Mouse (Mus musculus): ENCODE measurements around the gene Mrgpre. TPM values are rescaled to one million over a fixed set of nuclear protein-coding genes. Genes with fewer than 3 reads are reported as not detected.

Gene Mrgpre
- polyA plus RNA-seq, 1 experiment = 10.5 TPM

DNA sequence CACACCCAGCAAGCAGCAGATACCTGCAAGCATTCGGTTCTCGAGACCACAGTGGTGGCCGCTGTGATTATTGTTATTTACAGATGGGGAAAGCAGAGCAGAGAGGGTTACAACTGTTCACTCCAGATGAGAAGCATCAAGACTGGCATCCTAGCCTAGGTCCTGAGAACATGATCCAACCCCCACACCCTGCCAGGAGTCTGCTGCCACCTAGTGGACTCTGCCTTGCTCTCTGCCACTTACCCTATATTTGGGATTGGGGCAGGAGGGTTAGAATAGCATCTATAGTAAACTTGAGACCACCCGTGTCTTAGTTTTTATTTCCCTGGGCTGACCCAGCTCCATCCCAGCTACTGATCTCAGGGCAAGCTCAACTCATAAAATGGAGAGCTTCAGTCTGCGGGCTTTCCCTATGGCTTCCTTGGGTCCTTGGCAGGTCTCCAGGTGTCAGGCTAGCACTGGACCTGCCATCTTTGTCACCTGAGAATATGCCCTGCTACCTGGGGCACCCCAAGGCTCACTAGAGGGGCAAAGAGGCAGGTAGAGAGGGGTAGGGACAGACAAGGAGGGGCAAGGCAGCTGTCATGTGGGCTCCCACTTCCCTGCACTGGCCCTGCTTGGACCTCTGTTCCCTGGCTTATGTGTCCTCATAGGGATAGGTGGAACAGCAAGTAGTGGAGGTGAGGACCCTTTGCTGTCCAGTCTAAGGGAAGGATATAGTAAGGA is 30.1 kb downstream of the Mrgpre start:
- TF ChIP-seq CTCF (IDR thresholded peaks at IDR 0.05; ENCODE audit: borderline replicate concordance, extremely low read depth, insufficient read depth, insufficient read length) (peak; percentile 84), POLR2A (IDR thresholded peaks at IDR 0.05; ENCODE audit: borderline replicate concordance, extremely low read depth, insufficient read depth, insufficient read length, poor library complexity, severe bottlenecking) (no peak)
- DNase-seq (ENCODE audit: low read depth) = peak; percentile 68

DNA sequence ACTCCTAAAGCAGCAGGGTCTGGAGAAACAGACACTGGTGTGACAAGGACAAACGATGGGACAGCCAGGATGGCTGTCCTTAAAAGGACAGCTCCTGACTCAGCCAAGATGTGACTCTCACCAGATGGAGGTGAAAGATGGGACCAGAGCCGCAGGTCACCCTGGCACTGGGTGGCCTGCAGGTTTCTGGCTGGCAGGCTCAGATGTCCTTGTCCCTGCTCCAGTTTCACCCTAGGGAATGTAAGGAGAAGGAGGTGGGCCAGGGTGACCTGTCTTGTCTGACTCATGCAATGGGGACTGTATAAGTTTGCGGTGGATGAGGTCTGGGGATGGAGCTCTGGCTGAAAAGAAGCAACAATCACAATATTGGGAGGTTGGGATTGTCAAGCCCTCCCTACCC is 31.7 kb downstream of the Mrgpre start:
- DNase-seq (ENCODE audit: low read depth) = no peak
- TF ChIP-seq CTCF (IDR thresholded peaks at IDR 0.05; ENCODE audit: borderline replicate concordance, extremely low read depth, insufficient read depth, insufficient read length) (no peak), POLR2A (IDR thresholded peaks at IDR 0.05; ENCODE audit: borderline replicate concordance, extremely low read depth, insufficient read depth, insufficient read length, poor library complexity, severe bottlenecking) (no peak)

DNA sequence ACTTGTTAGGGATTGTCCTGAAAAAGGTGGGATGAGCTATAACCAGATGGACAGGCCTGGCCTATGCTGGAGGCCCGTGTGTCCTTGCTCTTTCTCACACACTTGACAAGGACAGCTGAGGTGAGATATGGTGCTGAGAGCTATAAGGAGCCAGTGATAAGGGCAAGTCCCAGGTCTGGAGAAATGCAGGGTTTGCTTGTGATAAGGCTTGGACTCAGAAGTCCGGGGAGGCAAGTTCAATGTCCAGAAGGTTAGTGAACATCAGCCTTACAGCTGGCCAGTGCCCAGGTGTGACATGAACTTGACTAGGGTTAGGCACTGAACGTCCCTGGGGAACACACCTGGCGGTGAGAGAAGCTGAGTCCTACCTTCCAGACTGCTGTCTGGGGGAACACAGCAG is 32.2 kb downstream of the Mrgpre start:
- no peak for TF ChIP-seq CTCF (IDR thresholded peaks at IDR 0.05; ENCODE audit: borderline replicate concordance, extremely low read depth, insufficient read depth, insufficient read length)
- no peak for TF ChIP-seq POLR2A (IDR thresholded peaks at IDR 0.05; ENCODE audit: borderline replicate concordance, extremely low read depth, insufficient read depth, insufficient read length, poor library complexity, severe bottlenecking)
- no peak for DNase-seq (ENCODE audit: low read depth)

DNA sequence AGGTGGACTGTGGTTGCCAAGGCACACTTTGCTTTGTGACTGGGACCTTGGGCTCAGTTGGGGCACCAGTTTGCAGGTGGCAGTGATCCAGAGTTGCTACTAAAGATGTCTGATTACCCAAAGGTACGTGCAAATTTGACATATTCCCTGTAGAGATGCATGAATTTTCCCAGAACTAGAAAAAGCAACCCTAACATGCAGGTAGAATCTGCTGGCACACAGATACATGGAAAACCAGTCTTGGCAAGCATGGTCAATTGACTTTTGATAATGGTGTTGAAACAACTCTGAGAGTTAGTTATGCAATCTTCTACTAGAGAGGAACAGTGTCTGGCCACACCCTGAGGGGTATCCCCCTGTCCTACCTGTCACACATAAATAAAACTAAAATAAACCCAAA is 32.9 kb downstream of the Mrgpre start:
- TF ChIP-seq POLR2A (IDR thresholded peaks at IDR 0.05; ENCODE audit: borderline replicate concordance, extremely low read depth, insufficient read depth, insufficient read length, poor library complexity, severe bottlenecking) (no peak), CTCF (IDR thresholded peaks at IDR 0.05; ENCODE audit: borderline replicate concordance, extremely low read depth, insufficient read depth, insufficient read length) (no peak)
- DNase-seq (ENCODE audit: low read depth) = no peak

DNA sequence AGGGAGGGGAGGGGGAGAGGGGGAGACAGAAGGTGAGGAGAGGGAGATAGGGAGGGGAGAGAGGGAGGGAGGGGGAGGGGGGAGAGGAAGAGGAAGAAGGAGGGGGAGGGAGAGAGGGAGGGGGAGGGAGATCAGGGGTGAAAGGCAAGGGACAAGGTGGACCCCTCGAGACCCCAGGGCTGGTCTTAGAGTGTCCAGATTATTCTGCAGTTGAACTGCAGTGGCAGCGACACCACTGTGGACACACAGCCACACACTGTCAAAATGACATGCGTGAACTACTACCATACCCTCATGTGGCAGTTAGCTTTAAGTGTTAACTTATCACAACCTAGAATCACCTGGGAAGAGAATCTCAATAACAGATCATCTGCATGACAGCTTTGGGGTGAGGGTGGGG is 35.3 kb downstream of the Mrgpre start:
- TF ChIP-seq POLR2A (IDR thresholded peaks at IDR 0.05; ENCODE audit: borderline replicate concordance, extremely low read depth, insufficient read depth, insufficient read length, poor library complexity, severe bottlenecking) = no peak
- no peak for TF ChIP-seq CTCF (IDR thresholded peaks at IDR 0.05; ENCODE audit: borderline replicate concordance, extremely low read depth, insufficient read depth, insufficient read length)
- no peak for DNase-seq (ENCODE audit: low read depth)

DNA sequence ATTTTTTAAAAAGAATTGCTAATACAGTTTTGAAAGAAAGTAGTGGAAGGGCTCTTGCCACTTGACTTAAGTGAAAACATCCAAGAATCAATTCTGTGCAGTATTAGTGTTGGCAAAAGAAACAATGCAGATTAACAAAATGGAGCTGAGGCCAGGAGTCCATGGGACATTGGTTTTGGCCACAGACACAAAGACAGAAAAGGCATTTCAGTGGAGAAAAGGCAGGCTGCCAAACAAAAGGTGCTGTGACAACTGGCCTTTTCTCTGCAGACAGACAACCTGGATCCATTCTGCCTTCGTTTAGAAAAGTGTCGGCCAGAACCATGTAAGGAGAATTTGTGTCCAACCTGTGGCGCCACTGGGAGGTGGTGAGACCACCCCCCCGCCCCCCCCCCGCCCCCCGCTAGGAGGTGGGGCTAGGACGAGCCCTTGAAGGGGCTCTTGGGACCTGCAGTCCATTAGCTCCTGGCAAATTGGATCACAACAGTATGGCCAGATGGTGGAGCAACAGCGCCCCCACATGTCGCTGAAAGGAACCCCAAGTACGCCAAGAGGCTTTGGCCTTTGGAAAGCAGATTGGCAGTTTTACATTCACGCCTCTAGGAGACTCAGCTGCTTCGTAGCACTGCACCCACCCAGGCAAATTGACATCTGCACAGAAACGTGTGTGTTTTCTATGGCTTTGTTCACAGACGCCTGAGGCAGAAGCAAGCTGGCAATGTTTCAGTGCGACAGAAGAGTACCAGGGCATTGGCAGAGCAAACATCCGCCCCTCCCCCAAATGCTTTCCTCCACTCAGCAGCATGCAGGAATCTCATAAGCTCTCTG is 36.0 kb downstream of the Mrgpre start:
- peak; percentile 98 for DNase-seq (ENCODE audit: low read depth)
- TF ChIP-seq CTCF (IDR thresholded peaks at IDR 0.05; ENCODE audit: borderline replicate concordance, extremely low read depth, insufficient read depth, insufficient read length) = peak; percentile 96
- no peak for TF ChIP-seq POLR2A (IDR thresholded peaks at IDR 0.05; ENCODE audit: borderline replicate concordance, extremely low read depth, insufficient read depth, insufficient read length, poor library complexity, severe bottlenecking)

DNA sequence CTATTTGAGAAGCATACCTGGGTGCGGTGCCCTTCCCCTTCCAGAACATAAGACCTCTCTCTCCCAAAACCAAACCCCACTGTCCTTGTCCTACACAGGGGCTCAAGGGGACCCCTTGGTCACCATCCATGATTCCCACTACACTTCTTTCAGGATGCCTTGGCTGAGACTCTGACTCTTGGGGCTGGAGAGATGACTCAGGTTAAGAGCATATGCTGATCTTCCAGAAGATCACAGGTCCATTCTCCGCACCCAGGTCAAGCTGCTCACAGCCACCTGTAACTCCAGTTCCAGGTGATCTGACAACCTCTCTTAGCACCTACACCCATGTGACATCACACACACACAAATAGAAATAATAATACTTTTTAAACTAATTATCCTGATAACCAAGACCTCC is 43.6 kb downstream of the Mrgpre start:
- no peak for DNase-seq (ENCODE audit: low read depth)
- no peak for TF ChIP-seq POLR2A (IDR thresholded peaks at IDR 0.05; ENCODE audit: borderline replicate concordance, extremely low read depth, insufficient read depth, insufficient read length, poor library complexity, severe bottlenecking)
- no peak for TF ChIP-seq CTCF (IDR thresholded peaks at IDR 0.05; ENCODE audit: borderline replicate concordance, extremely low read depth, insufficient read depth, insufficient read length)

DNA sequence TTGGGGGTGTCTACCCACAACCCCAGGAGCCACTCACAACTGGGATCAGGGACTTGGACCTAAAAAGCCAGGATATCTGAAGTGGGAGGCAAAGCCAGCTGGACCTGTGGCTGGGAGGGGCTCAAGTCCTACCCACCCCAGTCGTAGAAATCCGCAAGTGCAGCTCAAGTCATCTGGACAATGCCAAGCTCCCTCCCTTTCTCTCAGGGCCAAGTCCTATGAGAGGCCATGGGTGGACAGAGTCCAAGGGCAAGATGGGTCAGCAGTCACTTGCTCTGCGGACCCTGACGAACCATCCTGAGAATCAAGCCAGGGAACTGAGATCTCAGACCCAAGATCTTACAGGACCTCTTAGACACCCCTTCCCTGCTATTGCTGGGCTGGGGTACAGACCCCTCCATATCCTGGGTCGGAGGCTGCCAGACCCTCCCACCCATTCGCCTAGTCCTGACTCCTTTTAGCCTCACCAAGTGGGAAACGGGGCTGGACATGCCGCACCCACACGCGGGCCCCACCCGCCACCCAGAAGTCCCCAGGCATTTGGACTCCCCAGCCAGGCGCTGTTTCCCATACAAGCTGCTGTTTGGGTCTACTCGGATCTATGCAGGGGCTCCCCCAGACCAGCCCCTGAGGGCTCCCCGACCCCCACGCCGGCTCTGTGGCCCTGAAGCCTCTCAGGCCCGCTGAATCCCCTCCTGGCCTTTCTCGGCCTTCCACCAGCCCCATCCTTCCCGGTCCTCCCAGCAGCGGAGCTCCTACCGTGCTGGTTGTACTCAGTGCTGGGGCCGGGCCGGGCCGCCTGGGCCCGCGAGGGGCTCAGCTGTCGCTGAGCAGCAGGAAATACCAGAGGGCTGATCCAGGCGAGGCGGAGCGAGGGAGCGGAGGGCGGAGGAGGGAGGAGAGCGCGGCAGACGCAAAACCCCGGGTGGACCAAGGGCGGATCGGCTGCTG is 44.5 kb downstream of the Mrgpre start:
- TF ChIP-seq POLR2A (IDR thresholded peaks at IDR 0.05; ENCODE audit: borderline replicate concordance, extremely low read depth, insufficient read depth, insufficient read length, poor library complexity, severe bottlenecking) (peak; percentile 58; the same call in 1 of the 2 replicates), CTCF (IDR thresholded peaks at IDR 0.05; ENCODE audit: borderline replicate concordance, extremely low read depth, insufficient read depth, insufficient read length) (no peak)
- DNase-seq (ENCODE audit: low read depth) = peak; percentile 88

DNA sequence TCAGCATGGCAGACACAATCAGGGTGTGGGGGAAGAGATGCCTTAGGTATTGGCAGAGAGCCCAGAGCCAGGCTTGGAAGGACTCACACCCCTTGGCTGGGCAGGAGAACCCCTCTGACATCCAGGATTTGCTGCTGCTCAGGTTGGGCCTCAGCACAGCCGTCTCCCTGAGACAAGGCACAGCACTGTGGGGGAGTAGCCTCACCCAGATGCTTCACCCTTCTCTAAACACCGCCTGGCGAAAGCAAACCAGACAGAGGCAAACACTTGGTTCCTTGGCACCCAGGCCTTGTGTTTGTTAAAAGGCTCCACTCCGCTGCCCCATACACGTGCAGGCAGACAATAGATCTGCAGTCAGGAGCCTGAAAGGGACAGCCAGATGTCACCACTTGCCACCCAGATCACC is 45.7 kb downstream of the Mrgpre start:
- DNase-seq (ENCODE audit: low read depth) = peak; percentile 79
- TF ChIP-seq CTCF (IDR thresholded peaks at IDR 0.05; ENCODE audit: borderline replicate concordance, extremely low read depth, insufficient read depth, insufficient read length) (no peak), POLR2A (IDR thresholded peaks at IDR 0.05; ENCODE audit: borderline replicate concordance, extremely low read depth, insufficient read depth, insufficient read length, poor library complexity, severe bottlenecking) (no peak)

DNA sequence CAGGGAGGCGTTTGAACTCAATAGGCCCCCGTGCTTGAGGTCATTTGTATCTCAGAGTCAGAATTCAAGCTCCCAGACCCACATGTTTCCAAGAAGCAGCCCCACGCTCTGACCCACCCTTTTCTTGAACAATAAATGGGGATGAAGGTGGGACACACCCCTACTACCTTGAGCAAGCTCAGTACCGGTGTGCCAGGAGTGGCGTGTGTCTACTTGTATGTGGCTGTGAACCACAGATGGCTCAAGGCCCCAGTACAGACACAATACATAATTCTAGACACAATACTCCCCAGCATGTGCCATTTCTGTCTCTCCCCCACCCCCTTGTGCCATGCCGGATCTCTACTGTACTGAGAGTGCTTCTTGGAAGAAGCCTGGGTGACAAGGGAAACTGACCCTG is 46.1 kb downstream of the Mrgpre start:
- TF ChIP-seq CTCF (IDR thresholded peaks at IDR 0.05; ENCODE audit: borderline replicate concordance, extremely low read depth, insufficient read depth, insufficient read length) (no peak), POLR2A (IDR thresholded peaks at IDR 0.05; ENCODE audit: borderline replicate concordance, extremely low read depth, insufficient read depth, insufficient read length, poor library complexity, severe bottlenecking) (no peak)

DNA sequence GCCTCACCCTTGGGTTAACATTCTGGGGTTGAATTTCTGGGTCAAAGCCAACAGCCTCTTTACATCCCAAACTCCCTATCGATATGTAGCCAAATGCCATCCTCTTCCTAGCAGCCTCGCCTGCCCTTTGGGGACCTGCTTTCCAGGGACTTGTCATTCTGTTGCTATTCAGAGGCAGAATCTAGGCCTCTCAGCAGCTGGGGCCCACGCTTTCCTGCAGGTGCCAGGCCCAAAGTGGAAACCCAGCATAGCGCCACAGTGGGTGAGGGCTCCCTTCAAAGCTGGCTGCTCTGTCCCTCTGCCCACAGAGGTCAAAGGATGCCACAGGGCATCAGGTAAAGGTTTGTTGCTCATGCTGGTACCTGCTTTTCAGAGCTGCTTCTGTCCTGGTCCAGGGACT is 50.6 kb downstream of the Mrgpre start:
- TF ChIP-seq POLR2A (IDR thresholded peaks at IDR 0.05; ENCODE audit: borderline replicate concordance, extremely low read depth, insufficient read depth, insufficient read length, poor library complexity, severe bottlenecking) (no peak), CTCF (IDR thresholded peaks at IDR 0.05; ENCODE audit: borderline replicate concordance, extremely low read depth, insufficient read depth, insufficient read length) (no peak)

More for the DNA sequence above, 46.1 kb downstream of the Mrgpre start:
- no peak for DNase-seq (ENCODE audit: low read depth)

More for the DNA sequence above, 50.6 kb downstream of the Mrgpre start:
- no peak for DNase-seq (ENCODE audit: low read depth)

All from brain, embryonic 14.5 days (tissue).